ENCODE assay signal across 11 mouse cellular contexts in the genomic region with DNA sequence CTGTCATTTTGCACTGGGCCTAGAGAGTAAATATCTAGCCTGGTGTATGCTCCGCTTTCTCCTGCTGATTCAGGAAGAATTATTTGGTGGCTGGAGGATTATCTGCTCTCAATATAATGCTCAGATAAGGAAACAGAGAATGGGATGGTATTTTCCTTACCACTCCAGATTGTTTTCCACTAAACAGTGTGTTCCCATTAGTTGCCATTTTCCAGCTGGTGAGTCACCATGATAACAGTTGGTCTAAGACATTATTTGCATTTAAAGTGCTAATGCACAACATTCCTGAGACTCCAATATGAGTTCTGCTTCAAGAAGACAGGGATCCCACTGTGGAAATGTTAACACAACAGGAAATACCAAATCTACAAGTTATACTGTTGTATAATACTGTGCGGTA. TPM values are rescaled to one million over a fixed set of nuclear protein-coding genes. Genes with fewer than 3 reads are reported as not detected.
"Had no signal": no experiment of that assay in that cellular context is flagged by ENCODE, and none has a peak within 500 bp of the region (broad histone marks: within the 10 kb centered on the region; RNA-seq: fewer than 3 reads in every experiment).

No protein-coding gene starts in this region.

- ATAC-seq: lung, postnatal 0 days; midbrain, embryonic 13.5 days; midbrain, embryonic 15.5 days had no signal

- DNase-seq: lung, adult 2 months; lung, postnatal 14 days; lung, postnatal 36 days; right cerebral cortex, postnatal 14 days; thymus, postnatal 14 days; thymus, postnatal 4 days had no signal

RNA-seq across cellular contexts. Expression of a gene that starts 43.3 kb away (rescaled TPM):
- total RNA-seq: monocyte, adult 5-6 weeks had no signal
- polyA plus RNA-seq: macrophage had no signal
